Mouse (Mus musculus) cerebellum, adult 9-11 months (tissue): ENCODE measurements at regions not wholly inside any gene's neighbourhood (a gene's known extent, or its start where the extent isn't known, plus 50 kb on each side); places are given as distances from the start of the nearest gene placed in this dataset.

ENCODE experiments used
- DNase-seq: peaks from one replicate; pipeline ENCODE4 v3.0.0; 2022

- no peak for DNase-seq
These were observed 146.7 kb downstream of the Hs3st3b1 start for GRCm38 (mm10) chr11:63775382-63775781.

- no peak for DNase-seq
These were observed 142.7 kb downstream of the Hs3st3b1 start for GRCm38 (mm10) chr11:63779371-63779770.

- no peak for DNase-seq
These were observed 139.8 kb downstream of the Hs3st3b1 start for GRCm38 (mm10) chr11:63781967-63782915.

- no peak for DNase-seq
These were observed 136.7 kb downstream of the Hs3st3b1 start for GRCm38 (mm10) chr11:63785281-63785886.

- no peak for DNase-seq
These were observed 136.1 kb downstream of the Hs3st3b1 start for GRCm38 (mm10) chr11:63785965-63786364.

GRCm38 (mm10) chr11:63789473-63790120 lies 132.5 kb downstream of the Hs3st3b1 start:
- no peak for DNase-seq

- DNase-seq: no peak
These were observed 130.9 kb downstream of the Hs3st3b1 start for GRCm38 (mm10) chr11:63791004-63791862.

- no peak for DNase-seq
These were observed 128.2 kb downstream of the Hs3st3b1 start for GRCm38 (mm10) chr11:63793732-63794503.

GRCm38 (mm10) chr11:63812146-63812545 lies 109.9 kb downstream of the Hs3st3b1 start:
- DNase-seq: no peak

- DNase-seq: no peak
These were observed 99.2 kb downstream of the Hs3st3b1 start for GRCm38 (mm10) chr11:63822847-63823246.

- DNase-seq: no peak
These were observed 94.8 kb downstream of the Hs3st3b1 start for GRCm38 (mm10) chr11:63827271-63827762.

- DNase-seq: no peak
These were observed 88.6 kb downstream of the Hs3st3b1 start for GRCm38 (mm10) chr11:63833480-63833879.

GRCm38 (mm10) chr11:63834140-63834539 lies 88.0 kb downstream of the Hs3st3b1 start:
- no peak for DNase-seq

GRCm38 (mm10) chr11:63834631-63835030 lies 87.5 kb downstream of the Hs3st3b1 start:
- no peak for DNase-seq
